Mouse (Mus musculus) urinary bladder, postnatal 10 days (tissue): Measurements from ENCODE around the gene Ppp1r21.

Source experiments
- DNase-seq: peaks from one replicate; pipeline ENCODE4 v3.0.0; 2022; ENCODE audit warnings: low spot score

The Ppp1r21 gene

GRCm38 (mm10) chr17:88530236-88530619, 310 bp downstream of the Ppp1r21 start:
- DNase-seq: no peak

- DNase-seq: no peak
Measured at GRCm38 (mm10) chr17:88530667-88531066, 749 bp downstream of the Ppp1r21 start.

- DNase-seq: no peak
Measured at GRCm38 (mm10) chr17:88531176-88531575, 1.3 kb downstream of the Ppp1r21 start.

- DNase-seq: no peak
Measured at GRCm38 (mm10) chr17:88537842-88538430, 8.0 kb downstream of the Ppp1r21 start.

GRCm38 (mm10) chr17:88542771-88543416, 13.0 kb downstream of the Ppp1r21 start:
- no peak for DNase-seq

- no peak for DNase-seq
Measured at GRCm38 (mm10) chr17:88543417-88543782, 13.5 kb downstream of the Ppp1r21 start.

- no peak for DNase-seq
Measured at GRCm38 (mm10) chr17:88545217-88545784, 15.4 kb downstream of the Ppp1r21 start.

- DNase-seq: no peak
Measured at GRCm38 (mm10) chr17:88546745-88547144, 16.8 kb downstream of the Ppp1r21 start.

- no peak for DNase-seq
Measured at GRCm38 (mm10) chr17:88549411-88550191, 19.7 kb downstream of the Ppp1r21 start.

GRCm38 (mm10) chr17:88550351-88550750, 20.4 kb downstream of the Ppp1r21 start:
- DNase-seq: no peak

- DNase-seq: no peak
Measured at GRCm38 (mm10) chr17:88550981-88551940, 21.3 kb downstream of the Ppp1r21 start.

GRCm38 (mm10) chr17:88552556-88552955, 22.6 kb downstream of the Ppp1r21 start:
- no peak for DNase-seq

- DNase-seq: no peak
Measured at GRCm38 (mm10) chr17:88553001-88553449, 23.1 kb downstream of the Ppp1r21 start.

- DNase-seq: no peak
Measured at GRCm38 (mm10) chr17:88553473-88554087, 23.7 kb downstream of the Ppp1r21 start.

GRCm38 (mm10) chr17:88556176-88556575, 26.3 kb downstream of the Ppp1r21 start:
- DNase-seq: no peak

GRCm38 (mm10) chr17:88556688-88557087, 26.8 kb downstream of the Ppp1r21 start:
- DNase-seq: no peak

- no peak for DNase-seq
Measured at GRCm38 (mm10) chr17:88558168-88558842, 28.4 kb downstream of the Ppp1r21 start.

- no peak for DNase-seq
Measured at GRCm38 (mm10) chr17:88563611-88564010, 33.7 kb downstream of the Ppp1r21 start.

- DNase-seq: no peak
Measured at GRCm38 (mm10) chr17:88569807-88570540, 40.1 kb downstream of the Ppp1r21 start.

GRCm38 (mm10) chr17:88570784-88571183, 40.9 kb downstream of the Ppp1r21 start:
- DNase-seq: no peak
